Mouse (Mus musculus) c-Kit-positive CD71-negative TER-119-negative erythroid progenitor cells, embryonic 14.5 days (primary cell): ENCODE measurements around the gene Spata1.

Experiments
- DNase-seq: peaks from one replicate; pipeline ENCODE4 v3.0.0-alpha.2; 2013; ENCODE audit warnings: low read depth

Gene Spata1

GRCm38 (mm10) chr3:146419992-146420537, 79.5 kb downstream of the Spata1 start:
- DNase-seq: no peak

- DNase-seq: no peak
Measured at GRCm38 (mm10) chr3:146419534-146419933, 80.0 kb downstream of the Spata1 start.

GRCm38 (mm10) chr3:146418901-146419300, 80.7 kb downstream of the Spata1 start:
- no peak for DNase-seq

GRCm38 (mm10) chr3:146417873-146418272, 81.7 kb downstream of the Spata1 start:
- no peak for DNase-seq

- DNase-seq: no peak
Measured at GRCm38 (mm10) chr3:146414555-146414954, 85.0 kb downstream of the Spata1 start.

- DNase-seq: no peak
Measured at GRCm38 (mm10) chr3:146413992-146414391, 85.6 kb downstream of the Spata1 start.

GRCm38 (mm10) chr3:146413016-146413415, 86.5 kb downstream of the Spata1 start:
- DNase-seq: no peak

- DNase-seq: no peak
Measured at GRCm38 (mm10) chr3:146412480-146412879, 87.1 kb downstream of the Spata1 start.

GRCm38 (mm10) chr3:146412008-146412407, 87.5 kb downstream of the Spata1 start:
- no peak for DNase-seq

GRCm38 (mm10) chr3:146410114-146410513, 89.4 kb downstream of the Spata1 start:
- no peak for DNase-seq
